In genomic region chr1:80722647-80723046, GRCm38 (mm10) we compare ENCODE assay signal across 8 mouse cellular contexts. TPM values are rescaled to one million over a fixed set of nuclear protein-coding genes. Genes with fewer than 3 reads are reported as not detected.
DNase-seq lines count a peak whose midpoint lies in the region; ATAC-seq and TF ChIP-seq lines count a peak whose summit lies in the region.
"Had no signal": no experiment of that assay in that cellular context is flagged by ENCODE, and none has a peak within 500 bp of the region (broad histone marks: within the 10 kb centered on the region; RNA-seq: fewer than 3 reads in every experiment).

No protein-coding gene starts in this region.

- no peaks in the 10 kb centered on the region for H3K9me3 ChIP-seq in liver, embryonic 12.5 days (replicated peaks)
- H3K9me3 ChIP-seq in embryonic facial prominence, embryonic 11.5 days (replicated peaks; ENCODE audit: control insufficient read depth, low read length): no peaks in the 10 kb centered on the region
- H3K9me3 ChIP-seq: midbrain, embryonic 12.5 days had no signal

- no peak for TF ChIP-seq POLR2A in liver, adult 2 months (IDR thresholded peaks at IDR 0.05; ENCODE audit: extremely low read depth, insufficient read depth, low read length)

- no peaks in the 10 kb centered on the region for H3K27me3 ChIP-seq in liver, adult 2 months (ENCODE audit: control insufficient read depth, insufficient read depth, low read length)
- H3K27me3 ChIP-seq in liver, embryonic 12.5 days (replicated peaks): no peaks in the 10 kb centered on the region
- H3K27me3 ChIP-seq in embryonic facial prominence, embryonic 11.5 days (ENCODE audit: control insufficient read depth, insufficient read depth, low read length): no peaks in the 10 kb centered on the region
- H3K27me3 ChIP-seq: midbrain, embryonic 12.5 days had no signal

- no peaks in the 10 kb centered on the region for H3K79me2 ChIP-seq in liver, adult 2 months (ENCODE audit: control insufficient read depth, insufficient read depth, low read length)

- 26% methylated on average over 4 of the region's 4 CpGs for WGBS in liver, adult 2 months
- 13% methylated on average over 4 of the region's 4 CpGs for WGBS in liver, embryonic 12.5 days (ENCODE audit: insufficient replicate concordance)
- whole genome bisulfite sequencing in embryonic facial prominence, embryonic 11.5 days: 23% methylated on average over 4 of the region's 4 CpGs

- no peaks in the 10 kb centered on the region for H3K36me3 ChIP-seq in liver, adult 2 months (ENCODE audit: control insufficient read depth, insufficient read depth, low read length)
- no peaks in the 10 kb centered on the region for H3K36me3 ChIP-seq in liver, embryonic 12.5 days
- no peaks in the 10 kb centered on the region for H3K36me3 ChIP-seq in embryonic facial prominence, embryonic 11.5 days (replicated peaks; ENCODE audit: control insufficient read depth, insufficient read depth, low read depth, low read length)
- H3K36me3 ChIP-seq: midbrain, embryonic 12.5 days had no signal

- ATAC-seq in liver, embryonic 12.5 days: no peak
- no peak for ATAC-seq in embryonic facial prominence, embryonic 11.5 days (replicated peaks; ENCODE audit: insufficient number of reproducible peaks, low FRiP score, low TSS enrichment, low read depth)
- ATAC-seq in inflammation-experienced regulatory T-cells, adult 6 months: peak; percentile 71

- H3K4me1 ChIP-seq in liver, adult 2 months (ENCODE audit: control insufficient read depth, insufficient read depth, low read length): no peaks in the 10 kb centered on the region; the same call in 1 of the 2 replicates
- 0 out of 2 replicates have a peak, but pooled peaks cover 6% of the 10 kb centered on the region for H3K4me1 ChIP-seq in liver, embryonic 12.5 days
- no peaks in the 10 kb centered on the region for H3K4me1 ChIP-seq in embryonic facial prominence, embryonic 11.5 days (ENCODE audit: control insufficient read depth, insufficient read depth, low read length)
- H3K4me1 ChIP-seq: midbrain, embryonic 12.5 days had no signal

- DNase-seq in liver, adult 2 months (ENCODE audit: extremely low read depth, low read depth, low spot score): no peak
- peak; percentile 77 for DNase-seq in T-cell, adult 2 months (ENCODE audit: low spot score)
- peak; percentile 60 for DNase-seq in embryonic facial prominence, embryonic 11.5 days (ENCODE audit: low spot score)
- DNase-seq in lung, postnatal 25 days (ENCODE audit: low spot score): peak; percentile 58
- DNase-seq in spleen, postnatal 36 days (ENCODE audit: low spot score in 2 of 2): peak; percentile 72 to 73

- H3K4me3 ChIP-seq in liver, adult 2 months (ENCODE audit: insufficient read depth, low read depth, low read length): no peak overlapping the region
- no peak overlapping the region for H3K4me3 ChIP-seq in liver, embryonic 12.5 days
- H3K4me3 ChIP-seq in embryonic facial prominence, embryonic 11.5 days (ENCODE audit: low read depth, low read length): no peak overlapping the region
- H3K4me3 ChIP-seq: midbrain, embryonic 12.5 days had no signal

- H3K9ac ChIP-seq in liver, adult 2 months (ENCODE audit: low read depth, low read length): no peak overlapping the region
- no peak overlapping the region for H3K9ac ChIP-seq in liver, embryonic 12.5 days
- no peak overlapping the region for H3K9ac ChIP-seq in embryonic facial prominence, embryonic 11.5 days (replicated peaks; ENCODE audit: low read length)
- H3K9ac ChIP-seq: midbrain, embryonic 12.5 days had no signal

- no peak overlapping the region for H3K4me2 ChIP-seq in liver, embryonic 12.5 days
- no peak overlapping the region for H3K4me2 ChIP-seq in embryonic facial prominence, embryonic 11.5 days (ENCODE audit: low read depth, low read length)
- H3K4me2 ChIP-seq: midbrain, embryonic 12.5 days had no signal

- TF ChIP-seq CTCF in liver, adult 2 months (IDR thresholded peaks at IDR 0.05; ENCODE audit: low read depth, low read length): peak; percentile 48

- H3K27ac ChIP-seq in liver, adult 2 months (replicated peaks; ENCODE audit: insufficient read depth, low read depth, low read length): no peak overlapping the region
- no peak overlapping the region for H3K27ac ChIP-seq in liver, embryonic 12.5 days
- no peak overlapping the region for H3K27ac ChIP-seq in embryonic facial prominence, embryonic 11.5 days (replicated peaks; ENCODE audit: low read depth, low read length)
- H3K27ac ChIP-seq: midbrain, embryonic 12.5 days had no signal

RNA-seq across cellular contexts. Expression of gene Dock10, which starts 35.7 kb away (rescaled TPM):
- total RNA-seq in liver, adult 2 months (2014; rRNA removed): 6.8 TPM in 2 replicates
- 0.52 and 1.0 TPM in 2 replicates for polyA plus RNA-seq in liver, adult 2 months (2012; rRNA removed)
- 3.3 and 3.7 TPM in 2 replicates for polyA plus RNA-seq in liver, embryonic 12.5 days (2016; fragmentation: Nextera tagmentation; extraction: Ambion mirVana)
- polyA plus RNA-seq in embryonic facial prominence, embryonic 11.5 days (2014; fragmentation: Nextera tagmentation; extraction: Ambion mirVana): 5.4 and 5.5 TPM in 2 replicates
- polyA plus RNA-seq in inflammation-experienced regulatory T-cells, adult 6 months (2017; shearing (Covaris generic)): 100 to 1,000 TPM; 102 to 143 (median 138) TPM

Comparison
In these comparisons a context has a peak if more than half of its experiments do, and no peak if none do; other contexts are left out.
1. RNA of gene Dock10, which starts 35.7 kb away (polyA plus RNA-seq): 102 to 143 TPM in inflammation-experienced regulatory T-cells, adult 6 months; 5.4 to 5.5 TPM in embryonic facial prominence, embryonic 11.5 days, 3.3 to 3.7 TPM in liver, embryonic 12.5 days and 0.52 to 1.0 TPM in liver, adult 2 months; every median in the first group is over 10 times any median in the second.